Mouse (Mus musculus) ES-E14 (cell line): ENCODE results near the gene Cped1.

Experiments used
- HCFC1 ChIP-seq: IDR thresholded peaks from 2 replicates; pipeline ENCODE4 v1.6.1; 2012; ENCODE audit warnings: low read length, inconsistent platforms, borderline replicate concordance; ENCODE audit not compliant: insufficient read depth
- ZC3H11A ChIP-seq: IDR thresholded peaks from 2 replicates; pipeline ENCODE4 v1.6.1; 2012; ENCODE audit warnings: low read depth, mild to moderate bottlenecking, inconsistent platforms, low read length, borderline replicate concordance
- ZNF384 ChIP-seq: IDR thresholded peaks from 2 replicates; pipeline ENCODE4 v1.6.1; 2012; ENCODE audit warnings: low read depth, low read length, inconsistent platforms

DNA sequence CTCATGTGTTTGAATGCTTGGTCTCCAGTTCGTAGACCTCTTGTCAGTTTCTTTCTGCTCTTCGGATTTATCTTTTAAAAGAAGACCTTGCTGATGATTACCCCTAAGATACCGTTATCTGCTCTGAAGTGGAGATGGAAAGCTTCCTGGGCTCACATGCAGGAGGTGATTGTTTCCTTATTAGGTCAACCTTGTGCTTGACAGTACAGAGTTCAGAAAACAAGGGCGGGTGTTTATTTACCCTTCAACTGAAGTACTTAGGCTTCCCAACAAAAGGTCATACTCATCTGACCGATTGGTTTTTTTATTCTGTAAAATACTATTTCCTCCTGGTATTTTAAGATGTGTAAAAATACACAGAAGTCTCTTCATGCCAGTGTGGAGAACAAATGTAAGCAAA lies 106.1 kb downstream of the Cped1 start:
- TF ChIP-seq ZNF384 (no peak), HCFC1 (no peak), ZC3H11A (no peak)
